Mouse (Mus musculus) embryonic facial prominence, embryonic 14.5 days (tissue): Measurements from ENCODE around the gene Ptms. TPM values are rescaled to one million over a fixed set of nuclear protein-coding genes. Genes with fewer than 3 reads are reported as not detected.
A peak's percentile ranks its signal among the peaks of the same experiment; 100 is the strongest.

Experiments
- ATAC-seq: fragments of 200-750 bp; cut with Nextera tagmentation; 2 replicates; pipeline ENCODE4 v1.8.0; 2017; ENCODE audit warnings: low read depth, moderate number of reproducible peaks, moderate TSS enrichment
- DNase-seq: peaks from one replicate; pipeline ENCODE4 v3.0.0-alpha.2; 2015; ENCODE audit warnings: low spot score
- H3K27ac ChIP-seq: fragments of 300-500 bp; sonication (generic); replicated peaks from 2 replicates; pipeline ENCODE4 v1.5.1; 2014; ENCODE audit warnings: low read depth, mild to moderate bottlenecking, low read length, moderate library complexity
- H3K27me3 ChIP-seq: fragments of 300-500 bp; sonication (generic); replicated peaks from 2 replicates; pipeline ENCODE4 v1.6.1; 2014; ENCODE audit warnings: low read length; ENCODE audit not compliant: control insufficient read depth, insufficient read depth
- H3K36me3 ChIP-seq: fragments of 300-500 bp; sonication (generic); 2 replicates; pipeline ENCODE4 v1.6.1; 2014; ENCODE audit warnings: low read length, mixed read lengths; ENCODE audit not compliant: control insufficient read depth, insufficient read depth
- H3K4me1 ChIP-seq: fragments of 300-500 bp; sonication (generic); 2 replicates; pipeline ENCODE4 v1.6.1; 2014; ENCODE audit warnings: antibody characterized with exemption, low read length; ENCODE audit not compliant: control insufficient read depth, insufficient read depth
- H3K4me2 ChIP-seq: fragments of 300-500 bp; sonication (generic); 2 replicates; pipeline ENCODE4 v1.6.1; 2014; ENCODE audit warnings: low read depth, mild to moderate bottlenecking, low read length, moderate library complexity, mixed read lengths
- H3K4me3 ChIP-seq: fragments of 300-500 bp; sonication (generic); 2 replicates; pipeline ENCODE4 v1.5.1; 2014; ENCODE audit warnings: low read depth, mild to moderate bottlenecking, low read length
- H3K9ac ChIP-seq: fragments of 300-500 bp; sonication (generic); 2 replicates; pipeline ENCODE4 v1.6.1; 2014; ENCODE audit warnings: low read depth, mild to moderate bottlenecking, low read length, moderate library complexity, mixed read lengths
- H3K9me3 ChIP-seq: fragments of 300-500 bp; sonication (generic); 2 replicates; pipeline ENCODE4 v1.6.1; 2016; ENCODE audit warnings: low read length; ENCODE audit not compliant: control insufficient read depth
- WGBS: fragments of 180-500 bp; shearing (Covaris S2); extraction: QIAGEN DNeasy Blood & Tissue Kit; methylation state at CpG from one replicate; pipeline ENCODE4 v1.1.7; 2014; 5-methylcytosine and 5-hydroxymethylcytosine counted together
- polyA plus RNA-seq: library from polyadenylated mRNA; unstranded; fragments of >200 nt; fragmentation: Nextera tagmentation; extraction: Ambion mirVana; gene quantifications from 2 replicates; pipeline ENCODE4 v1.2.1, GENCODE M21; 2014

The Ptms gene
- polyA plus RNA-seq, 1 experiment from 2014 or later: 255 TPM

- Histone ChIP-seq H3K4me1 (peaks cover 32% of the 10 kb centered on the region), H3K9ac (0 out of 2 replicates have a peak overlapping the region, but pooled peaks have one; percentile 34)
These were observed 5.4 kb downstream of the Ptms start for GRCm38 (mm10) chr6:124914511-124914910.

DNA sequence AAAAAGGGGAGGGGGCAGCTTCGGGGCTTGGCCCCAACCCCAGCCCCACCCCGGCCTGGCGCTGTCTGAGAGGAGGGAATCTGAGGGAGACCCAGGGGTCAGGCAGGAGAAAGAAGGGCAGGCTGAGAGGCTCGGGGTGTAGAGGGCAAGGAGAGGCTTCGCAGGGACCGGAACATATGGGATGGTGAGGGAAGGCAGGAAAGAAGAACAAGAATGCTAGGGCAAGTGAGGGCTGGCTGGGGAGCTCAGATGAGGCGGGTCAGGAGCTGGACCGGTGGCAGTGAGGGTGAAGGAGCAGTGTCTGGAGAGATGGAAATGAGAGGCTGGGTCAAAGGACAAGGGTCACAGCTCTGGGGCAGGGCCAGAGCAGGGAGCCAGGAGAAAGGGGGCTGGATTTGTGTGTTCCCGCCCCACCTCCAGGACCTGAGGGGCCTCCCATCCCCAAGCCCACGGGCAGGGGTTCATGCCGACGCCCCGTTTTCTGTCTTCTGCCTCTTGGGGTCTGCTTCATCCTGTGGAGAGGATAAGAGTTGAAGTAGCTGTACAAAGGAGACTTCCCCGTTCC is 6.1 kb downstream of the Ptms start:
- no peak overlapping the region for H3K4me2 ChIP-seq
- H3K9me3 ChIP-seq: no peaks in the 10 kb centered on the region
- DNase-seq (no peak), ATAC-seq (no peak)
- peak overlapping the region; percentile 50; the same call in 1 of the 2 replicates for H3K27ac ChIP-seq
- no peak overlapping the region for H3K4me3 ChIP-seq
- 57% methylated on average over 9 of the region's 14 CpGs for WGBS
- H3K27me3 ChIP-seq: no peaks in the 10 kb centered on the region
- peaks cover 30% of the 10 kb centered on the region for H3K4me1 ChIP-seq
- H3K9ac ChIP-seq: no peak overlapping the region
- H3K36me3 ChIP-seq: peaks cover 27% of the 10 kb centered on the region

More at GRCm38 (mm10) chr6:124914511-124914910, 5.4 kb downstream of the Ptms start:
- H3K27me3 ChIP-seq: no peaks in the 10 kb centered on the region
- ATAC-seq (no peak), DNase-seq (no peak)
- no peak overlapping the region for H3K4me3 ChIP-seq
- WGBS: 81% methylated on average over 7 of the region's 7 CpGs
- H3K4me2 ChIP-seq: peak overlapping the region; percentile 99
- 0 out of 2 replicates have a peak overlapping the region, but pooled peaks have one; percentile 100 for H3K27ac ChIP-seq
- H3K9me3 ChIP-seq: no peaks in the 10 kb centered on the region
- H3K36me3 ChIP-seq: peaks cover 27% of the 10 kb centered on the region

DNA sequence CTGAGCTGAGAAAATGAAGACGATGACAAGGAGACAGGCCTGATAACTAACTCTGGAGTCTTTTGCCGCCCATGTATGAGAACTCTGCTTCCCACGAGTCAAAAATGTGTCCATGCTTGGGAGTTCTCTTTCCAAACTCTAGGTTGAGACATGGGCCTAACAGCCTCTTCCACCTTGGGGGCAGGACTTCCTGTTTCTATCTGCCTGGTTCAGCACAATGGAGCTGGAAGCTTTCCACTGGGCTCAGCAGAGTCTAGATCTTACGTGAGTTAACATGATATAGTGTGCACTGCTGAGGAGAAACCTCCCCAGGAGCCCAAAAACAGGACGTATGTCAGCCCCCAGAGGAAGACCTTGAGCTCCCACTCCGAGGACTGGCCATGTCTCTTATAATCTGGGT is 6.7 kb downstream of the Ptms start:
- ATAC-seq (no peak), DNase-seq (no peak)
- 79% methylated on average over 6 of the region's 6 CpGs for WGBS
- peaks cover 25% of the 10 kb centered on the region for H3K4me1 ChIP-seq
- no peak overlapping the region for H3K4me3 ChIP-seq
- no peak overlapping the region for H3K4me2 ChIP-seq
- H3K9me3 ChIP-seq: no peaks in the 10 kb centered on the region
- no peaks in the 10 kb centered on the region for H3K27me3 ChIP-seq
- H3K9ac ChIP-seq: no peak overlapping the region
- H3K27ac ChIP-seq: no peak overlapping the region
- H3K36me3 ChIP-seq: peaks cover 27% of the 10 kb centered on the region

- WGBS: 48% methylated on average over 4 of the region's 13 CpGs
- Histone ChIP-seq H3K27ac (no peak within 1 kb of the TSS), H3K4me2 (peak within 1 kb of the TSS; percentile 13), H3K9me3 (no peaks in the 10 kb centered on the region), H3K9ac (peak within 1 kb of the TSS; percentile 20), H3K36me3 (peaks cover 27% of the 10 kb centered on the region), H3K4me1 (peaks cover 23% of the 10 kb centered on the region), H3K4me3 (no peak within 1 kb of the TSS), H3K27me3 (no peaks in the 10 kb centered on the region)
- ATAC-seq (no peak), DNase-seq (no peak)
These were observed 8.2 kb downstream of the Ptms start, which contains the start of gene Lag3 for GRCm38 (mm10) chr6:124911533-124912218. Lag3 (minus strand) TSS chr6:124911705.

- H3K9me3 ChIP-seq: no peaks in the 10 kb centered on the region
- peak overlapping the region; percentile 21 for H3K4me3 ChIP-seq
- H3K9ac ChIP-seq: peak overlapping the region; percentile 50
- 8% methylated on average over 32 of the region's 32 CpGs for WGBS
- peaks cover 14% of the 10 kb centered on the region for H3K4me1 ChIP-seq
- H3K27me3 ChIP-seq: no peaks in the 10 kb centered on the region
- peaks cover 27% of the 10 kb centered on the region for H3K36me3 ChIP-seq
- DNase-seq (peak; percentile 50), ATAC-seq (peak; percentile 62; the same call in 1 of the 2 replicates)
- no peak overlapping the region for H3K27ac ChIP-seq
- H3K4me2 ChIP-seq: peak overlapping the region; percentile 49
These were observed 9.9 kb downstream of the Ptms start for GRCm38 (mm10) chr6:124910032-124910431.

- ATAC-seq (no peak), DNase-seq (no peak)
- Histone ChIP-seq H3K4me1 (peaks cover 16% of the 10 kb centered on the region), H3K36me3 (peaks cover 4% of the 10 kb centered on the region), H3K4me3 (no peak overlapping the region), H3K9me3 (no peaks in the 10 kb centered on the region), H3K4me2 (no peak overlapping the region), H3K9ac (no peak overlapping the region), H3K27me3 (no peaks in the 10 kb centered on the region), H3K27ac (no peak overlapping the region)
- whole genome bisulfite sequencing: 65% methylated on average over 1 of the region's 1 CpGs
These were observed 12.1 kb downstream of the Ptms start for GRCm38 (mm10) chr6:124907767-124908166.

- Histone ChIP-seq H3K36me3 (no peaks in the 10 kb centered on the region), H3K9me3 (no peaks in the 10 kb centered on the region), H3K4me1 (peaks cover 16% of the 10 kb centered on the region), H3K27me3 (no peaks in the 10 kb centered on the region), H3K4me3 (peak overlapping the region; percentile 52), H3K9ac (peak overlapping the region; percentile 74), H3K27ac (peak overlapping the region; percentile 99), H3K4me2 (peak overlapping the region; percentile 80)
- 41% methylated on average over 13 of the region's 16 CpGs for WGBS
- ATAC-seq (no peak), DNase-seq (no peak)
These were observed 14.7 kb downstream of the Ptms start for GRCm38 (mm10) chr6:124904991-124905860.

DNA sequence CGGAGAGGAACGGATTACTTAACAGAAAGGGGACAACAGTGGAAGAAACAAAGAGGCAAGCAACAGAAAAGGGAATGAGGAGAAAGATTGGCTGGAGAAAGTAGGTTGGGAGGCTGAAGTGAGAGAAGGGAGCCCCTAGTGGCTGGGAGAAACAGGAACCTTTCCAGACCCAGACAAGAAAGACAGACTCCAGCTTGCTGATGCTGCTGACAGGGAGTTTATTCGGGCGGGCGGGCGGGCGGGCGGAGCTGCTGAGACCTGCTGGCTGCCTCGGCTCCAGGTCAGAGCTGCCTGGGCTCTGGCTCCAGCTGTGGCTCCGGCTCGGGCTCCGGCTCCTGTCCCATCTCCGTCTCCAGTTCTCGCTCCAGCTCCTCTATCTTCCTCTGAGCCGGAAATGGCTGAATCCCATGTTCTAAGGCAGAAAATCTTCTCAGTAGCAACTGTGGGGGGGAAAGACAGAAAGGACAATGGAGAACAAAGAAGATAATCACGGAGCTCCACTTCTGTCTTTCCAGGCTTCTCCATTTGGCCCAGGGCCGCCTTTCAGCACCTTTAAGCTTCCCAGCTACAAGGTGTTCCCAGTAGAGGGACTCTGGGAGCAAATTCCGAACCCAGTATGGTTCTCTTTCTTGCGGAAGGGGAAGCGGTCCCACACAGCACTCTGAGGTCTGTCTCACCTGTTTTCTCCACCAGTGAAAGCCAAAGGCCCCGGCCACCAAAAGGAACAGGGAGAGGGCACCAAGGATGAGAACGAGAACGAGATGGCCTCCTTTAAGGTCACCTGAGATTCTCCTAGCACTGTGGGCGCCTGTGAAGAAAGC is 15.5 kb downstream of the Ptms start:
- peak overlapping the region; percentile 80 for H3K4me2 ChIP-seq
- peaks cover 8% of the 10 kb centered on the region for H3K4me1 ChIP-seq
- H3K36me3 ChIP-seq: no peaks in the 10 kb centered on the region
- no peaks in the 10 kb centered on the region for H3K9me3 ChIP-seq
- DNase-seq (peak; percentile 94), ATAC-seq (peak; percentile 86)
- 11% methylated on average over 18 of the region's 24 CpGs for WGBS
- H3K9ac ChIP-seq: peak overlapping the region; percentile 74
- no peaks in the 10 kb centered on the region for H3K27me3 ChIP-seq
- H3K27ac ChIP-seq: peak overlapping the region; percentile 99
- peak overlapping the region; percentile 52 for H3K4me3 ChIP-seq
